Mouse (Mus musculus): Measurements from ENCODE around the gene Slc25a3.

GRCm38 (mm10) chr10:91102799-91103590, 20.9 kb downstream of the Slc25a3 start:
- no peak for TF ChIP-seq POLR2A (IDR thresholded peaks at IDR 0.05; ENCODE audit: extremely low read depth, insufficient read depth, low read length)
- TF ChIP-seq CTCF (IDR thresholded peaks at IDR 0.05; ENCODE audit: low read depth, low read length): no peak
